Mouse (Mus musculus) frontal cortex, adult 2 months (tissue): Measurements from ENCODE around the gene Stk40. TPM values are rescaled to one million over a fixed set of nuclear protein-coding genes. Genes with fewer than 3 reads are reported as not detected.
A peak's percentile ranks its signal among the peaks of the same experiment; 100 is the strongest.

Experiments
- DNase-seq, 2 experiments: peaks; one replicate each; pipeline ENCODE4 v3.0.0; 2022; ENCODE audit warnings: low spot score in 1 of 2; ENCODE audit errors: extremely low spot score in 1 of 2
- polyA plus RNA-seq: library from polyadenylated mRNA; depleted of rRNA; stranded (reverse); fragments of >200 nt; gene quantifications from 2 replicates; pipeline ENCODE4 v1.2.3, GENCODE M21; 2012

Stk40 gene
- polyA plus RNA-seq, 1 experiment, result 18.9 TPM

DNA sequence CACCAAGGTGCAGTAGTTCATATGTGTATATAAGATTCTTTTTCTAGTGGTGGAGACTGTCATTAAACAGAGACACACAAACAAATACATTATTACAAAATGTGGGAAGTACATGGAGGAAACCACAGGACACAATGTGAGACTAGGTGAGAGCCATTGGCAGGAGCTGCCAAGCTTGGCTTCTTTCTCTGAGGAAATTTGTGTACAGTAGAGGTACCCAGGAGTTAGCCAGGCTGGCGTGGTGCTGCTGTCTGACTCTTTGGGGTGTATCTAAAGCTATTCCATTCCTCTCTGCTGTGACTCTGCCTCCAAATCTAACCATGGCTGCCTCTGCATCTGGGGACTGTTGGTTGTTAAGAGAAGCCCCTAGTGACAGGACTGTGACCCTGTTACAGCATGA lies 15.3 kb downstream of the Stk40 start:
- no peak for DNase-seq

DNA sequence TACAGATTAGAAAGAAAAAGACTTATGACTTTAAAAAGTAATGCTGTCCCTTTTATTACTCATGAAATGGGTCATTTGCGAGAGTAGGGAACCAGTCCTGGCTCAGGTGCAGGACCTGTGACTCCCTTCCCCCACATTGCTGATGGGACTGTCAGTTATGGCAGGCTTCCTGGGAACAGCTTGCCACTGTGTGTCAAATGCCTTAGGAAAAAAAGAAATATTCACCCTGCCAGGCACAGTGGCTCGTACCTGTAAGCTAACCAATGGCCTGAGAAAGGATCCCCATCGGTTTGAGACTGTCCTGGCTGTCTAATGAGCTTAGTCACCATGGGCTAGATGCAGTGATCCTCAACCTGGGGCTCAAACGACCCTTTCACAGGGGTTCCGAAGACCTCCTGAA lies 16.3 kb downstream of the Stk40 start:
- DNase-seq, result no peak

DNA sequence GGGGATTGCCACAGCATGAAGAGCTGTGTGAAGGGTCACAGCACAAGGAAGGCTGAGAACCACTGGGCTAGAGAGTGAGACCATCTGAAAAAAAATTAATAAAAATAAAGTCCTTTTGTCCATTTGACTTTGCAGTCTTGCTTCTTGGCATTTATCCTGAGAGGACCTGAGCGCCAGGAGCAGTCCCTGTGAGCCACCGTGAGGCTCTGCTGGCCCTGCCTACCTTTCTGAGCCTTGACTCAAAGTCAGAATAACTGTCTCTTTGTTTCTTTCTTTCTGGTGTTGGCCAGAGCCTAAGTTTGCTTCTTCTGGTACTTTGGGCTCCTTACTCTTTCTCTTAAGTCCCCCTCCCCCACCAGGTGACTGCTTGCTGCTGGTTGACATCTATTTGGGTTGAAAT lies 16.7 kb downstream of the Stk40 start:
- no peak for DNase-seq

DNA sequence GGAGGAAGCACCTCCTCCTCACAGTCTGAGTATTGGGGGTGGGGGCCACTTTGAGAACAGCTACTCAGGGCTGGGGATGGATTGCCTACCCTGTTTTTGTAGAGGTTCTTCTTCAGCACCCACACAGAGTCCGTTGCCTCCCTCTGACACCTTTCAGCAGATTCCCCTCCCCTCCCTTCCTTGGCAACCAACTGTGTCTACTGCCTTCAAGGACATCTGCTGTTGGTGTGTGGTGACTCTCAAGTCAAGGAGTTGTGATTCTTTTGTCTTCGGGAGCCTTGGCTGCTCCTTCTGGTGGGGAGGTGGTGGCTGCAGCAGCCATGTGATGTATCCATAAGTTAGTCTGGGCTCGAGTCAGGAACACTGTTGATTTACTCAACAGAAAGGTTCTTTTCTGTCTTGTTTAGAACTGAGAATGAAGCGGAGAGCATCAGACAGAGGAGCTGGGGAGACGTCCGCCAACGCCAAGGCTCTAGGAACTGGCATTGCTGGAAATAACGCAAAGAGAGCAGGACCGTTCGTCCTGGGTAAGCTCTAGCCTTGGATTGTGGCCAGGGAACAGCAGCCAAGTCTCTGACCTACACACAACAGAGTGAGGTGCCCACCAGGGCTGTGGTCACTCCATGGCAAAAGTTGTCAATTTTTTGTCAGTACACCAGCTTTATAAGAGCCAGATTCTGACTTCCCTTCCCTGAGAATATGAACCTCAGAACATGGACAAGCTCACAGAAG lies 19.7 kb downstream of the Stk40 start:
- DNase-seq, result peak; percentile 61 to 66

DNA sequence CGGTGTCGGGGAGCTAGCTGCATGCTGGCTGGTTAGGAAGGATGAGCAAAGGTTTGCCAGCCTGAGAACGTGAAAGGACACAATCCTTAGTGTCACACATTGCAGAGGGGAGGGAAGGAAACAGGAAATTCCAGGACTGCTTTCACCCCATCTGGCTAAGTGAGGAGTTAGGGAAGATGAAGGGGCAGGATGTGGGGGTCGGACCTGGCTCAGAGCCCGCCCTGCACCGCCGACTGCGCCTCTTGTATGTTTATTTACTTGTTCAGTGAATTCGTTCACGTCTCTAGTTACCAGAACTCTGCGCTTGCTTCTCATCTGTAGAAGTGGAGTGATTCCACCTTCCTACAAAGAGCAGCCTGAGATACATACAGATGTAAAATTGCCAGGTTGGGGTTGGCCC lies 26.7 kb downstream of the Stk40 start:
- no peak for DNase-seq

DNA sequence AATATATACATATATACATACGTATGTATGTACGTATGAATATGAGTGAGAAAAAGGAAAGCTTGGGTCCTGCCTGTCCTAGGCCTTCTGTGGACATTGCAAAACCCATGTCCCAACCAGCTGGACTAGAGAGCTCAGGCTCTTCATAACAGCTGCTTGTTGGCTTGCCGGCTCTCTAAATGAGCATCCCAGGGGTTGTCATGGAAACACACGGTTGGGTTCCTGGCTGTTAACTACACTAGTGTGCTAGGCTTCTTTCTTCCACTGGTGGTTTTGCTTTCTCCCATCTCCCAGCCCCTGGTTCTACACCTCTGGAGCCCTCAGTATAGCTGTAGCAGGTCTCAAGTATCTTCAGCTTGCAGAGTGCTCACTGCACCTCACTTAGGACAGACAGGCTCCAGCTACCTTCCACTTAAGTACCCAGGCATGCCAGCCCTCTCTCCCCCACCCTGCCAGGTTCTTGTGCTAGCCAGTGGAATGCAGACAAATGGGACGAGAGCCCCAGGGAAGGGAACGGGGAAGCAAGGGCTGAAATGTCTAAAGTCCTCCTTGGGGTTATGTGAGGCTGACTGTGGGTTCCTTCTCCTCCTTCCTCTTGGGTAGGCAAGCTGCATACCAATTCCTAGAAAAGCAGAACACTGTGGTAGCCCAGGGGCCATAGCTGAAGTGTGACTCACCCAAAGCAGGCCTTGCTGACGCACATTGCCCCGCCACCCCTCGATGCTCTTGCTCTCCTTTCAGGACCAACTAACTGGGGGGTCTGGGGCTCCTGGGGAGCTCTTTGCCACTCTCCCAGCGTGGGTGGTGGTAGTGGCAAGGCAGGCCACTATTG lies 27.7 kb downstream of the Stk40 start:
- DNase-seq, result peak; percentile 45 to 66

DNA sequence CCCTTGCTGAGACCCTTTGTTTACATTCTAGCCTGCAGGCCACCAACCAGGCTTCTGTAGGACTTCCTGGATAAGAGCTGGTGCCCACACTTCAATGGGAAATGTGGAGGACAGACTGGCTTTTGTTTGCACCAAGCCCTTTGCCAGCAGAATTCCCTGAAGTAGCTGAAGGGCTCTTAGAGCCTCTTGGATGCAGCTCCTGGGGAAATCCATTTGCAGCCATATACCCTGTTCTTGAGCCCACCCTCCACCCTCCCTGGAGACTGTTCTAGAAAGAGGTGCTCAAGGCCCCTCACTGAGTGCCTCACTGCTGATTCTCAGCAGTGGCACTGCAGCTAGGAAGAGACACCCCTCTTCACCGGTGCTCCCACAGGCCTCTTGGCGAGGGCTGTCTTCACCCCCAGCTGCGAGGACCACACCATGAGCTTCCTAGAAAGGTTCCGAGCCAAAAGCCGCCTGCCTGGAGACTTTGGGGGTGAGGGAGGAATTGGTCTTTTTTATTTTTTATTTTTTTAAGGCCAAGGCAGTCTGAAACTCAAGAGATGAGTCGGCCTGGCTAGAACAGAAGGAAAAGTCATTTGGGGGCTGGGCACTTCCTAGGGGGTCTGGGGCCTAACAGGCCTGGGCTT lies 29.0 kb downstream of the Stk40 start:
- no peak for DNase-seq

DNA sequence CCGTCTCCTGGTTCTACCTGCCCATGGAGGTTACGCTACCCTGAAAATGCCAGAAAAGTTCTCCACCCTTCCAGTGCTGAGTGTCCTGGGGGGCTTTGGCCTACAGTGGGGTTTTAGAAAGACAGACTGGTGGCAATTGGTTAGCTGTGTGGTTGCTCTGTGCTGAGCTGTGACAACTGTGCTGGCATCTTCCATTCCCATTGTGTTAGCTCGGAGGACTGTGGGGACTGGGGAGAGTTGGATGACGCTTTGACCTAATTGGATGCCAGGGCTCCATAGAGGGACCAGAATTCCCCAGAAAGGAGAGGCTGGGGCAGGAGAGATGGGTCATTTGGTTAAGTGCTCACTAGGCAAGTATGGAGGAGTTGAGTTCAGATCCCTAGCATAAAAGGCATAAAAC lies 30.5 kb downstream of the Stk40 start:
- DNase-seq, result no peak

DNA sequence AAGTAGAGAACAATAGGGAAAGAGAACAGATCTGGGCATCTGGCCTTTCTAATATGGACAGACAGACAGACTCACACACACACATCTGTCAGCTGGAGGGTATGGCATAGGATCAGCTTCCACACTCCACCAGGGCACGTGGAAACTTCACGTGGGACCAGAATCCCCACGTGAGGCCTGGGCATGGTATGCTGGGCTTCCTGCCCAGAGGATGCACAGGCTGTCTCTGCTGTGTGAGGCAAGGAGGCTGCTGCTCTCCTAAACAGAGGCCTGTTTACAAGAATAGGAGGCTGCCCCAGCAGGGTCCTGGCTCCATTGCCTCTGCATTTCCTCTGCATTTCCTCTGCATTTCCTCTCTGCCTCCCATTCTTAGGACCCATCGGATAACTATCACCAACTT lies 30.9 kb downstream of the Stk40 start:
- no peak for DNase-seq

DNA sequence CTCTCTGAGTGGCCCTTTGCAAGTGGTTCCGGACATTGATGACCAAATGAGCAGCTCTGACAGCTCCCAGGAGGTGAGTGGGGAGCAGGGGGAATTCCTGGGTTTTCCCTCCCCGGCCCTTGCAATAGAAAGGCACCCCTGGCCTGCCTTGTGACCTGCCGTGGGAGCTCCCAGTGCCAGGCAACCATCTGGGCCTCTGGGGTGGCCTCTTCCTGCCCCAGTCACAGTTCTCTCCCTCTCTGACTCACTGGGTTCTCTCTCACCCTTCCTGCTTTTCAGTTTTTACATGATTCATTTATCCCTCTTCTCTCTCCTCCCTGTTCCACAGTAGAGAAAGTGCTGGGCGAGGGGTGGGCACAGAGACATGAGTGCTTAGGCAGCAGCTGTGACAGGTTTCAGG lies 34.0 kb downstream of the Stk40 start:
- DNase-seq, result no peak

DNA sequence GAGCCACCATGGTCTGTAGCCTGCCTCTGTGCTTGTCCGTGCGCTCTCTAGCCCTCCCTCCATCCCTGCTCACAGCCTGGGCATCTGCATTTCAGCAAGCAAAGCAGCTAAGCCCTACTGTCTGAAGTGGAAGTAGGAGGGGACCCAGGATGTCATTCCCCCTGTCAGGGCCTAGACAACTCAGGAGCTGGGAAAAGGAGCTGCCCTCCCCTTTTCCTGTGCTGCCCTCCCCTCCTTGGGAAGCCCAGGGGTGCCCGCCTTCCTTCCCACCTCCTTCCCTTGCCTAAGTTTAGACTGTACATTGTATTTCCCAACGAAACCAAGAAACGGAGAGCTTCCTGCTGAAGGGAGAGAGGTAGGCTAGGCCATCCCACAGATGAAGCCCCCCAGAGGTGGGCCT lies 37.3 kb downstream of the Stk40 start:
- DNase-seq, result no peak

DNA sequence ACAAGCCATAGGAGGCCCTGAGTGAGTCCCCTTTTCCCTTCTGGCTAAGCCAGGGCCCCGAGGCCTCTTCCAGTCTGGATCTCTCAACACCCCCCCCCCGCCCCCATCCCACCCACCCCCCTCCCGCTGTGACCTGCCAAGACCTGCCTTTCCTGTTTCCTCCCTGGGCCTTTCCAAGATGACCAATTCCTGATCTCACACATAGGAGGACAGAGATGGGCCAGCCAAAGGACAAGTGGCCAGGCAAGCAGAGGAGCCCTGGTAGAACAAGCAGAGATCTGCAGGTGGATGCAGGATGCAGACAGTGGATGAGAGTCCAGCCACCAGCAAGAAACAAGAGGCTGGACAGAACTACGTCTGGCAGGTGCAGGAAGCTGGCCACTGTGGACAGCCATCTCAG lies 41.6 kb downstream of the Stk40 start:
- DNase-seq, result no peak

DNA sequence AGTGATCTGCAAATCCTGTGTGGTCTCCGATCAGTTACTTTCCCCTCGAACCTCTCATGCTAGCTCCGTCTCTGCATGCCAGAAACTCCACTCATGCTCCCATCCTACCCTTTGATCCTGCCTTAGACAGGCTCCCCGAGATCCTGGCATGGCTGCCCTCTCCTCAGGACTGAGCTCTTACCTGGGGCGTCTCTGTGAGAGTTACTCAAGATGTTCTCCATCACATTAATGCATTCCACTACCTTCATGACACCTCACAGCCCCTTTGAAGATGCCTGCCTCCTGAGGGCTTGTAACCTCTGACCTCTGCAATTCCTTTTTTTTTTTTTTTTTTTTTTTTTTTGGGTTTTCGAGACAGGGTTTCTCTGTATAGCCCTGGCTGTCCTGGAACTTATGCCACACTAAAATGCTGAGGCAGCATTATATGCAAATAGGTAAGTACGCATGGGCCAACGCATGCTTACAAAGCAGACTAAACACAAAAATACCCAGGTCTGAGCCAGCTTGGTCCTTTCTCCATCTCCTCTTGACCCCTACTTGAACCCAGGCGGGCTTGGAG lies 43.3 kb downstream of the Stk40 start:
- DNase-seq, result no peak

DNA sequence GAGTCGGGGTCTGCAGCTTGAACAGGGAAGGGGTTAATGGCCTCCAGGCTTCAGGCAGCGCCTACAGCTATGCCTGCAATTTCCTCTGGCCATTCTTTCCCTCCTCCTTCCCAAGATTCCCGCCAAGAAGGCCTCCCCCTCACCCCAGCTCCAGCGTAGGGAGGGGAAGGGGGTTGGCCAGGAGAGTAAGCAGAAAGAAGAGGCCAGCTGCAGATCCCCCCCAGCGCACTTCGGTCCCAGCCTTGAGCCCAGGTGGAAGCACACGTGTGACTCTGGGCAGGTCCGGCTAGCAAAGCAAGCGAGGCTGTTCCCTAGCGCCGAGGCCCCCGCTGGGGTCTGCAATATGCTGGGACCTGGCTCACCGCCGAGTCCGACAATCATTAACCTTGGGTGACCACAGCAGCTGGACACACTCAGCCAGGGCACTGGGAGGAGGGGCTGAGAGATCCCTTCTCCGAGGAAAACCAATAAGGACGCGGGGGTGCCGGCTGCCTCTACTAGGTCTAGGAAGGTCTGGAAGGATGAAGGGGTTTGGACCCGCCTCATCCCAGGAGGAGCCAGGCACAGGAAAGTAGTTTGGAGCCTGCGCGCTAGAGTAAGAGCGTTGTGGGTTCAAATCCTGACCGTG lies 43.9 kb downstream of the Stk40 start, which contains the start of gene Eva1b:
Eva1b (plus strand) TSS at position 212 of the 628 bp plus-strand sequence.
- no peak for DNase-seq

DNA sequence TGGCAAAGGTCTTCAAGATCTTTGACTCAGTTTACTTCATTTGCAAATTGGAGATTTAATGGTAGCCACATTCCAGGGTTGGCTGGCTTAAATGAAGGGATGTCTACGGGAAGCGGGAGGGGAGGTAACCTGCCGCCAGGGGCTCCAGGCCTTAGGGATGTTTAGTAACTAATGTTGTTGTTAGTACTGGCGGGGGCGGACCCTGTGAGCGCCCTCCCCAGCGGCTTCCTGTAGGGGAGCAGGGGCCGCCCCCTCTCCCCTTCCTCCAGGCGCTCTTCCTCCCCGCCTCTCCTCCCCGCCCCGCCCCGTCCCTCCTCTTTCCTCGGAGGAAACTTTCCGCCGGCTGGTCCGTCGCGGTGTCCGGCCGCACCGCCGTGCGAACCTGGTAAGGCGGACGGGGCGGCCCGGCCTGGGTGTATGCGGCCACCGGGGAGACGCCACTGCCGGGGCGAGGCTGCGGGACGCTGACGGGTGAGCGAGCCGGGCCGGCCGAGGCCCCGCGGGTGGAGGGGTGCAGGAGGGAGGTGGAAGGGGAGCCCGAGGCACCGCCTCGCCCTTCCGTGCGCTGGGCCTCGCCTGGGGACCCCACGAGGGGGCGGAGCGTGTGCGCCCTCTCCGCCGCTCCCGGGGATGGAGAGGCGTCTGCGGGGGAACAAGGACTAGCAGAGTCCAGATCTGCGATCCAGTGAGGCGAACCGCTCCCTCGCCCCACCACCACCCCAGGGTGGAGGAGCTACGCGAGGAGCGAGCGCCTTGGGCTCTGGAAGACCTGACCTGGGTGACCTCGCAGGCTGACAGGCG lies 44.6 kb downstream of the Stk40 start:
- no peak for DNase-seq

DNA sequence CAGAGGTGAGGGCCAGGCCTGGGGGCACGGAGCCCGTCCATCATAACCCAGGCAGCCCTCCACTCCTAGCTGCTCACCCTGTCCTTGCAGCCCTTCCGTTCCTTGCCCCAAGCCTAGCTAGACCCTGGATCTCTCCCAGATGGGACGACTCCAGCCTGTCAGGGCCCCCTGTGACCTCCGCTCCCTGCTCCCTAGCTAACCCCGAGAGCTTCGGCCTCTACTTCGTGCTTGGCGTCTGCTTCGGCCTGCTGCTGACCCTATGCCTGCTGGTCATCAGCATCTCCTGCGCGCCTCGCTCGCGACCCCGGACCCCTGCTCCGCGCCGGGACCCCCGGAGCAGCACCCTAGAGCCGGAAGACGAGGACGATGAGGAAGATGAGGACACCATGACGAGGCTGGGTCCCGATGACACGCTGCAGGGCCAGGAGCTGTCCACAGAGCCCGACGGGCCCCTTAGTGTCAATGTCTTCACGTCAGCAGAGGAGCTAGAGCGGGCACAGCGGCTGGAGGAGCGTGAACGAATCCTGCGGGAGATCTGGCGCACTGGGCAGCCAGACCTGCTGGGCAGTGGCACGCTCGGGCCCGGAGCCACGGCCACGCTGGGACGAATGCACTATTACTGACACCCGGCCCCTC lies 45.4 kb downstream of the Stk40 start:
- no peak for DNase-seq

DNA sequence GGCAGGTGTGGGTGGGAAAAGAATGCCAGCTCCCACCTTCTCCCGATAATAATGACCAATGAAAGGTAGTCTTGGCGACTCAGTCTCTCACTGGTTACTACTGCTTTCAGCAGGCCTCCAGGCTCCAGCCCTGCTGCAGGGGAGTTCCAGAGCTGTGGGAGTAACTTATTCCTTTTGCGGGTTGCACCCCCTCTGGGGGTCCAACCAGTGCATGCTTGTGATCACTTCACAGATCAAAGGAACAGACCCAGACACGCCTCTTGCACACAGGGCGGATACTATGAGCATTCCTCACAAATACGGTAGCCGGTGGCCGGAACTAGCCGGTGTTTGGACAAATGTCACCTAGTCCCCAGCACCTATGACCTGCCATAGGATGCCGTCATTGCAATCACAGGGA lies 46.0 kb downstream of the Stk40 start:
- DNase-seq, result no peak

DNA sequence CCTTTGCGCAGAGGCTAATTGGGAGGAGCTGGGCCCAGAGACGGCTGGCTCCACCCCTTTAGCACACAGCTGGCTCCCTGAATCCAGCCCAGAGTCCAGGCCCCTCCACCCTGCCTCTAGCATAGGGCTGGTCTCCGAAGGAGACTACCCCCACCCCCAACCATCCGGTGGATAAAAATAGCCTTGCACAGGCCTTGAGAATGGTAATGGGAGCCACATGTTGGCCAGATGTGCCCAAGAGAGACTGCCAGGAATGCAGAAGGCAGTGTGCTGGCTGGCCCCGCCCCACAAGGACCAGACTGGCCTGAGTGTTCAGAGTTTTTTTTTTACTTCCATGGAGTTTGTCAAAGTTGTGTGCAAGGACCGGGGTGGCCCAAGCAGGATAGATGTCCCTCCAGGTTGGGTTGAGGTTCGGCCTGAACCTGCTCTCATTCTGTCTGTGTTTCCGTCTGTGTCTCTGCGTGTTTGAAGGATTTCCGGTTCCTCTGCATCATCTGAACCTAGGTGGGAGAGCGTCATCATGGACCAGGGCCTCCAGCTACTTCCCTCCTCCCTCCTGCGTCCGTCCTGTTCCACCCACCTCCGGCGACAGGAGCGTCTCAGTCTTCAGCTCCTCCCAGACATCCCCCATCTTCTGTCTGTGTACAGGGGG lies 46.7 kb downstream of the Stk40 start:
- no peak for DNase-seq

DNA sequence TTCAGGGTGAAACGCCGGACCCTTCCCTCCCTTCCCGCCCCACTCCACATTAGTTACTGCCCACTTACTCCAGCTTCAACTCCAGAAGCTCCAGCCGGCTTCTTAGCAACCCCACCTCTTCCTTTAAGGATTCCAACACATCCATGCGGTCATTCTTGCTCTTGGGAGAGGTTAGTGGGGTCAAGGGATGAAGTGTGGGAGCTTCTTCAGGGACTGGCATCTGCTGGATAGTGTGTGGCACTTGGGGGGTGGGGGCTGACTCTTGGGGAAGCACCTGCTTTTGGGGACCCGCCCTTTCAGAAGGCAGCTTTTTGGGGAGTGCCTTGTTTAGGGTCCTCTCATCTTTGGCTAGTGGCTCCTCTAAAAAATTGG lies 47.2 kb downstream of the Stk40 start:
- DNase-seq, result no peak
